Mouse (Mus musculus) MEL (cell line): Measurements from ENCODE around the gene Scarb1.
A peak's percentile ranks its signal among the peaks of the same experiment; 100 is the strongest.

Experiments
- E2F4 ChIP-seq: IDR thresholded peaks from 2 replicates; pipeline ENCODE4 v1.6.1; 2011; ENCODE audit warnings: low read depth, low read length, improper control_type of control experiment, borderline replicate concordance
- EP300 ChIP-seq, 2 experiments: IDR thresholded peaks; 2 replicates each; pipeline ENCODE4 v1.6.1; 2011; ENCODE audit warnings: improper control_type of control experiment in 2 of 2, low read length in 2 of 2, low read depth in 1 of 2, mild to moderate bottlenecking in 1 of 2
- GATA1 ChIP-seq: IDR thresholded peaks from 2 replicates; pipeline ENCODE4 v1.6.1; 2011; ENCODE audit warnings: low read depth, low read length, improper control_type of control experiment
- POLR2A ChIP-seq, 2 experiments: IDR thresholded peaks; 2 replicates each; pipeline ENCODE4 v1.6.1; 2011 to 2012; ENCODE audit warnings: low read length in 2 of 2, mild to moderate bottlenecking in 2 of 2, control low read depth in 1 of 2, improper control_type of control experiment in 1 of 2, low read depth in 1 of 2, moderate library complexity in 1 of 2; ENCODE audit not compliant: control insufficient read depth in 1 of 2, insufficient read depth in 1 of 2, poor library complexity in 1 of 2
- SMC3 ChIP-seq: IDR thresholded peaks from 2 replicates; pipeline ENCODE4 v1.6.1; 2011; ENCODE audit warnings: low read depth, low read length, improper control_type of control experiment
- ZMIZ1 ChIP-seq: IDR thresholded peaks from 2 replicates; pipeline ENCODE4 v1.6.1; 2012; ENCODE audit warnings: low read depth, mild to moderate bottlenecking, inconsistent platforms, low read length, improper control_type of control experiment, moderate library complexity

DNA sequence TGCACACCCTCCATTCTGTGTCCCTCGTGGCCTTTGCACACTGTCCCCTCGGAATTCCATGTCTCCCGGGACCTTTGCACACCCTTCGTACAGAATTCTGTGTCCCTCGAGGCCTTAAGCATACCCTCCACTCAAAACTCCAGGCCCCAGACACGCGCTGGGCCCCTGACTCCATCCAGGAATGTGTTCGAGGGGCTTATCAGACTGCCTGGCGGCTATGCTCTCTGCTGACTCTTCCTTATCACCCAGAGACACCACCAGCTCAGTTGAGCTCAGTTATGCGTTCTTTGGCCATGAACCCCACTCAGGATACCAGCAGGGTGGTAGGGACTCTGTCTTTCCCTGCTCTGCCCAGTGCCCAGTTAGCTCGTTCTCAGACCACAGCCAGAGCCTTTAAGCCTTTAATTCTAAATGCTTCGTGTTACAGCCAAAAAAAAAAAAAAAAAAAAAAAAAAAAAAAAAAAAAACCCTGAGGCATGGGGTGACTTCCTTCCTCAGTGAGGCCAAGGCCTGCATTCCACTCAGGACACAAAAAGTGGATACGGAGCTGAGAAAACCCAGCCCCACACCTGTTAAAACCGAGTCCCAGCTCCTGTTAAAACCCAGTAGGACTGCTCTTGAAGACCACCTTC is 681 bp upstream of the Scarb1 start:
- TF ChIP-seq GATA1, result peak; percentile 93
- TF ChIP-seq POLR2A (IDR thresholded peaks at IDR 0.05; ENCODE audit: control insufficient read depth in 1 of 2, insufficient read depth in 1 of 2, low read depth in 1 of 2, low read length in 2 of 2, poor library complexity in 1 of 2), result no peak
- no peak for TF ChIP-seq ZMIZ1
- TF ChIP-seq SMC3, result no peak
- no peak for TF ChIP-seq E2F4
- peak; percentile 88 to 93 for TF ChIP-seq EP300 (IDR thresholded peaks at IDR 0.05; ENCODE audit: low read depth in 1 of 2, low read length in 2 of 2)
